Mouse (Mus musculus) cerebellum, adult 2 months (tissue): ENCODE data around the gene Zbtb17.

Experiments
- CTCF ChIP-seq: fragments of 200-500 bp; IDR thresholded peaks from 2 replicates; pipeline ENCODE4 v1.5.1; 2011; ENCODE audit warnings: low read depth, mild to moderate bottlenecking, control low read depth, low read length, moderate library complexity, borderline replicate concordance; ENCODE audit not compliant: insufficient read depth
- POLR2A ChIP-seq: fragments of 200-500 bp; IDR thresholded peaks from 2 replicates; pipeline ENCODE4 v1.6.1; 2011; ENCODE audit warnings: low read length, control low read depth, borderline replicate concordance; ENCODE audit not compliant: insufficient read depth

DNA sequence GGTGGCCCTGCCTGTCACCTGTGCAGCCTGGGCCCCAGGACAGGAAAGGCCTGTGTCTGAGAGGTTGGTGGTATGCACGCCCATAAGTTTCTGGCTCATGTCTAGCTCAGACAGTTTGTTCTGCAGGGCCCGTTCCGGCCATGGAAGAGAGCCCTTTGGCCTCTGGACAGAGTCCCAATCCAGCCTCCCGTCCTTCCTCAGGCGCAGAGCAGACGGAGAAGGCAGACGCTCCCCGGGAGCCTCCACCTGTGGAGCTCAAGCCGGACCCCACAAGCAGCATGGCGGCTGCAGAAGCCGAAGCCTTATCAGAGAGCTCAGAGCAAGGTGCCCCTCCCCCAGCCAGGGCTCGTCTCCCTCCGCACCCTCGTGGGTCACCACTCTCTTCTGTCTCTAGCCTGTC lies 19.0 kb downstream of the Zbtb17 start:
- TF ChIP-seq CTCF (no peak), POLR2A (no peak)
